Mouse (Mus musculus) embryonic facial prominence, embryonic 10.5 days (tissue): ENCODE measurements around the gene A930017K11Rik. TPM values are rescaled to one million over a fixed set of nuclear protein-coding genes. Genes with fewer than 3 reads are reported as not detected.

ENCODE experiments used
- DNase-seq: peaks from one replicate; pipeline ENCODE4 v3.0.0-alpha.2; 2017; ENCODE audit warnings: low spot score
- H3K27ac ChIP-seq: fragments of 300-500 bp; sonication (generic); replicated peaks from 2 replicates; pipeline ENCODE4 v1.5.1; 2016; ENCODE audit warnings: mild to moderate bottlenecking
- H3K27me3 ChIP-seq: fragments of 300-500 bp; sonication (generic); replicated peaks from 2 replicates; pipeline ENCODE4 v1.6.1; 2016; ENCODE audit warnings: low read depth, mild to moderate bottlenecking; ENCODE audit not compliant: poor library complexity, severe bottlenecking
- H3K36me3 ChIP-seq: fragments of 300-500 bp; sonication (generic); replicated peaks from 2 replicates; pipeline ENCODE4 v1.6.1; 2016; ENCODE audit warnings: mild to moderate bottlenecking, moderate library complexity
- H3K4me1 ChIP-seq: fragments of 300-500 bp; sonication (generic); 2 replicates; pipeline ENCODE4 v1.6.1; 2016
- H3K4me3 ChIP-seq: fragments of 300-500 bp; sonication (generic); 2 replicates; pipeline ENCODE4 v1.5.1; 2016; ENCODE audit warnings: mild to moderate bottlenecking, moderate library complexity
- H3K9me3 ChIP-seq: fragments of 300-500 bp; sonication (generic); 2 replicates; pipeline ENCODE4 v1.6.1; 2016; ENCODE audit warnings: mild to moderate bottlenecking
- WGBS: fragments of 180-500 bp; shearing (Covaris S2); methylation state at CpG from one replicate; pipeline ENCODE4 v1.1.7; 2016; 5-methylcytosine and 5-hydroxymethylcytosine counted together
- polyA plus RNA-seq: library from polyadenylated mRNA; unstranded; fragments of >200 nt; fragmentation: Nextera tagmentation; extraction: Ambion mirVana; gene quantifications from 2 replicates; pipeline ENCODE4 v1.2.1, GENCODE M21; 2016

Gene A930017K11Rik
- 0.35 and 0.36 TPM in 2 replicates for polyA plus RNA-seq

DNA sequence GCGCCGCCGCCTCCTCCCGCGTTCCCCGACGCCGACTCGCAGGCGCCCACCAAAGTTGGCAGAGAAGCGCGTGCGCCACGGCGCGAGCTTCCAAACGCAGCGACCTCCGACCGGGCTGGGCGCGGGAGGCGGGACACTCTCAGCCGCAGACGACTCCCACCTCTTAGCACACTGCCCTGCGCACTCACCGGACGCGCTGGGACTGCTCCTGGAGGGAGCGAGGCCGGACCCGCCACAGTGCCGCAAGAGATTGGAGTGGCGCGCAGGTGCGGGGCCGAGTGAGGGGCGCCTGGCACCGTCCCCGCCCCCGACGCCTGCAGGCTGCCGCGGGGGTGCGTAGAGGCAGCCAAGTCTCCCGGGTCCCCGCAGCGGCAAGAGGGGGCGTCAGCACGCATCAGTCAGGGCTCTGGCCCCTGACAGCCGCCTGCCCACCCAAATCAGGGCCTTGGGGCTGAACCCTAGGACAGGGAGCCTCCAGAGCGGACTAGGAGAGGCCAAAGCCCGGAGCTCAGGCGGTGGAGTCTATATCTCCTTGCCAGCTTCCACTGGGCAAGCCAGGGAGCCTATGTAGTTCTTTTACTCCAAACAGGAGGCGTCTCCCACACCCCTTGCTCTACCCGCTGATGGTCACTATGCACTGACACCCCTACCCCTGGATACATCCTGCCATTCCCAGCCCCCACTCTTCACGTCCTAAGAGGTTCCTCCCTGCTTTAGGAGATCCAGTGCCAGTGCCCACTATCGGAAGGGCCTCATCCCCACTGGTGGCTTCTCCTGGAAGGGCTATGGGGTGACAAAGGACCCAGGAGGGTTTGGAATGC is at the start of gene A930017K11Rik:
Gene A930017K11Rik, minus strand, starts transcription at position 763 of the 821 bp plus-strand sequence.
- H3K36me3 ChIP-seq = peaks cover 5% of the 10 kb centered on the region; the same call in 1 of the 2 replicates
- peaks cover 31% of the 10 kb centered on the region for H3K4me1 ChIP-seq
- peak; percentile 53 for DNase-seq
- H3K27me3 ChIP-seq = peaks cover 59% of the 10 kb centered on the region
- H3K27ac ChIP-seq = peak within 1 kb of the TSS; percentile 44; the same call in 1 of the 2 replicates
- 1% methylated on average over 58 of the region's 58 CpGs for WGBS
- peak within 1 kb of the TSS; percentile 60 for H3K4me3 ChIP-seq
- no peaks in the 10 kb centered on the region for H3K9me3 ChIP-seq

DNA sequence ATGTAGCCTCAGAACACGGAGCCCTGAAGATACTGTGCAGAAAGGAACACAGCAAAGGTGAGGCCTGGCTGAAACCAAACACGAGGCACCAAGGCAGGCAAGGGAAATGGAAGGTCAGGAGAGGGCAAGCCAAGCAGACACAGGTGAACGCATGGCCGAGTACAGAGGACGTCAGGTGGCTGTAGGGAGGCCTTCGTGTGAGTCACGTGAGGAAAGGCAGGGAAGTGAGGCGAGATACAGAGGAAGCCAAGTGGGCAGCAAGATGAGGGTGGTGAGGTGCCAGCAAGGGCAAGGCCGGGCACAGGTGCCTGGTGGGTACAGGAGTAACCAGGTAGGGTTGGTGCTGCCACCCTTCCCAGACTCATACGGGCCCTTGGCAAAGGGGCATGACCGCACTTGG is 46.1 kb upstream of the A930017K11Rik start:
- Histone ChIP-seq H3K36me3 (peaks cover 87% of the 10 kb centered on the region), H3K27me3 (no peaks in the 10 kb centered on the region)
- 90% methylated on average over 11 of the region's 11 CpGs for WGBS

GRCm38 (mm10) chr17:25993489-25993888 is 41.1 kb upstream of the A930017K11Rik start:
- no peak for DNase-seq
- H3K4me3 ChIP-seq = no peak overlapping the region
- 90% methylated on average over 3 of the region's 3 CpGs for WGBS

More for the DNA sequence above, 46.1 kb upstream of the A930017K11Rik start:
- H3K27ac ChIP-seq = no peak overlapping the region
- DNase-seq = no peak
- H3K4me3 ChIP-seq = no peak overlapping the region
- H3K9me3 ChIP-seq = no peaks in the 10 kb centered on the region
- H3K4me1 ChIP-seq = no peaks in the 10 kb centered on the region

DNA sequence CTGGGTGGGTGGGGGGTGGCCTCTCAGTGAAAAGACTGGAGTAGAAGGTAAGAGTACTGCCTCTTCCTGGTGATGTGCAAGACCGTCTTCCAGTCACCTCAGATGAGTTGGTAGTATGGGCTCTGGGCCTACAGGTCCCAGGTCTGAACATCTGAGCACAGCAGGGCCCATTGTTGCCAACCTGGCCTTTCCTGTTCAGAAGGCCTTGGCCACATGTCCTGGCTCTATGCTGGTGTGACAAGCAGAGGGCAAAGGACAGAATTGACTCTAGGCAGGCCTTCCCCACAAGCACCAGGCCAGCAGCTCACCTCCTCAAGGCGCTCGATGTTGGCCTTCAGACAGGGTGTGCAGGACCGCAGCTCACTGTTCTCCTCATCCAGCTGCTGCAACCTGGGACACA is 39.9 kb upstream of the A930017K11Rik start:
- Histone ChIP-seq H3K27me3 (no peaks in the 10 kb centered on the region), H3K4me1 (no peaks in the 10 kb centered on the region), H3K4me3 (no peak overlapping the region), H3K36me3 (peaks cover 88% of the 10 kb centered on the region), H3K9me3 (no peaks in the 10 kb centered on the region; the same call in 1 of the 2 replicates), H3K27ac (no peak overlapping the region)
- WGBS = 98% methylated on average over 4 of the region's 4 CpGs
- DNase-seq = no peak

More at GRCm38 (mm10) chr17:25993489-25993888, 41.1 kb upstream of the A930017K11Rik start:
- H3K27ac ChIP-seq = no peak overlapping the region
- H3K4me1 ChIP-seq = no peaks in the 10 kb centered on the region
- peaks cover 96% of the 10 kb centered on the region for H3K36me3 ChIP-seq
- H3K9me3 ChIP-seq = no peaks in the 10 kb centered on the region; the same call in 1 of the 2 replicates
- no peaks in the 10 kb centered on the region for H3K27me3 ChIP-seq

- Histone ChIP-seq H3K4me1 (0 out of 2 replicates have a peak, but pooled peaks cover 9% of the 10 kb centered on the region), H3K9me3 (no peaks in the 10 kb centered on the region; the same call in 1 of the 2 replicates), H3K27ac (no peak overlapping the region), H3K4me3 (no peak overlapping the region), H3K27me3 (no peaks in the 10 kb centered on the region), H3K36me3 (peaks cover 71% of the 10 kb centered on the region)
- DNase-seq = no peak
- 96% methylated on average over 5 of the region's 5 CpGs for WGBS
Measured at GRCm38 (mm10) chr17:25990331-25990730, 38.0 kb upstream of the A930017K11Rik start.

- Histone ChIP-seq H3K4me3 (peak within 1 kb of the TSS; percentile 92), H3K27me3 (no peaks in the 10 kb centered on the region), H3K36me3 (peaks cover 43% of the 10 kb centered on the region), H3K4me1 (peaks cover 39% of the 10 kb centered on the region), H3K9me3 (no peaks in the 10 kb centered on the region), H3K27ac (peak within 1 kb of the TSS; percentile 90)
- WGBS = under 1% methylated on average over 91 of the region's 91 CpGs
- peak; percentile 96 for DNase-seq
Measured at GRCm38 (mm10) chr17:25985306-25986294, 33.2 kb upstream of the A930017K11Rik start, which contains the start of gene Capn15. Capn15 (minus strand) TSS chr17:25985796.

GRCm38 (mm10) chr17:25984556-25985305 is 32.4 kb upstream of the A930017K11Rik start:
- no peak for DNase-seq
- Histone ChIP-seq H3K27me3 (no peaks in the 10 kb centered on the region), H3K9me3 (no peaks in the 10 kb centered on the region), H3K4me1 (peaks cover 48% of the 10 kb centered on the region), H3K36me3 (peaks cover 34% of the 10 kb centered on the region), H3K4me3 (peak overlapping the region; percentile 92), H3K27ac (peak overlapping the region; percentile 90)
- 14% methylated on average over 17 of the region's 17 CpGs for WGBS

- WGBS = 91% methylated on average over 1 of the region's 1 CpGs
- Histone ChIP-seq H3K27ac (no peak overlapping the region), H3K4me3 (peak overlapping the region; percentile 92), H3K27me3 (no peaks in the 10 kb centered on the region), H3K9me3 (no peaks in the 10 kb centered on the region), H3K4me1 (peaks cover 49% of the 10 kb centered on the region), H3K36me3 (peaks cover 31% of the 10 kb centered on the region)
- no peak for DNase-seq
Measured at GRCm38 (mm10) chr17:25984066-25984465, 31.7 kb upstream of the A930017K11Rik start.

- Histone ChIP-seq H3K27me3 (no peaks in the 10 kb centered on the region), H3K36me3 (peaks cover 35% of the 10 kb centered on the region), H3K4me3 (no peak overlapping the region), H3K9me3 (no peaks in the 10 kb centered on the region), H3K4me1 (peaks cover 49% of the 10 kb centered on the region), H3K27ac (no peak overlapping the region)
- no peak for DNase-seq
- WGBS = 91% methylated on average over 3 of the region's 3 CpGs
Measured at GRCm38 (mm10) chr17:25982913-25983312, 30.5 kb upstream of the A930017K11Rik start.

DNA sequence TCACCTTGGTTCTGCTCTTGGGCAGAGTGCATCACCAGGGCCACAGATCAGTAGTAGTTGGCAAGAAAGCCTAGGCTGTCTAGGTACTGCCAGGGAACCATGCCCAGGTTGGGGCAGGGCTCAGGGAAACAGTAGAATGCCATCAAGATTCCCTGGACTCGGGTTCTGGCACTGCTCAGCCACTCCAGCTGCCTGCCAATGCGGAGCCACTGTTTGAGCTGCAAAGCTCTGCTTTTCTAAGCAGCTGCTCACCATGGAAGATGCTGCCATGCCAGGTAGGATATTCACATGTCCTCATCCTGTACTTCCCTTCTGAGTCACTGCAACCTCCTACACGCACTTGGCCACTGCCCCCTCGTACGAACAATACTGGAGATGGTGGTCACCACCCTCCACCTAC is 28.5 kb upstream of the A930017K11Rik start:
- Histone ChIP-seq H3K4me3 (no peak overlapping the region), H3K27me3 (no peaks in the 10 kb centered on the region), H3K4me1 (peaks cover 41% of the 10 kb centered on the region), H3K27ac (no peak overlapping the region), H3K9me3 (no peaks in the 10 kb centered on the region), H3K36me3 (peaks cover 41% of the 10 kb centered on the region)
- no peak for DNase-seq
- 90% methylated on average over 5 of the region's 5 CpGs for WGBS

DNA sequence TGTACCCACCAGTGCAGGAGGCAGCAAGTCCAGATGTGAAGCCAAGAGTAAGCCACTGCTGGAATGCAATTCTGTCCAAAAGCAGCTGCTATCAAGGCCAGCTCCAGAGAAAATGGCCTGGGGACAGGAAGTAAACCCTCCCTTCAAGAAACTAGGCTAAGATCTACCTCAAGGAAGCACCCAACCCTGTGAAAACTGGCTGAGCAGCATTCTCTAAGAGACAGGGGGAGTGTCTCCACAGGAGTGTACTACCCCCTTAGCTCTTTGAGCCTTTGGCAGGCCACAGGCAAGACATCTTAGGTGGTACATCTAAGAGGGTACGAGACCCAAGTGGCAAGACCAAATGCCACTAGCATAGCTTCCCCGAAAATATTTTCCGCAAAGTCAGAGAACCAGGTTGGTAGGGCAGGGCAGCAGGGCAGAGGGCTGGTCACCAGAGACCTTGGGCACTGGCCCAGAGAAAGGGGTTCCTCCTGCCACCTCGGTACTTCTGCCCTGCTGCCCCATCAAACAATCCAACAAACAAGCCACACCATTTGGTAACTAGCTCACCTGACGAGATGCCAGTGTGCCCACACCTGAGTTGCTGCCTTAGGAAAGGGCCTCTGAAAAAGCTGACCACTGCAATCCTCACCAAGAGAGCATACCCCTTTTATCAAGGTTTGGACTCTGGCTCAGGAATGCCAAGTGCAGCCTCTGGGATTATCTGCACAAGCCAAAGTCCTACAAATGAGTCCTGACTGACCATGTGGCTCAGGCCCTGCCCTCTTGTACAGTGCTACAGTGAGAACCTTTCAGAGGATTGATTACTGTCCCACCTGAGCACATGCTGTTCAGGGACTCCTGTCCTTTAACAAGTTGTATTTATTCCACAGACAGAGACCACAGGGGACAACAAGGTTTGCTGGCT is 27.7 kb upstream of the A930017K11Rik start:
- WGBS = 89% methylated on average over 5 of the region's 5 CpGs
- no peak overlapping the region for H3K27ac ChIP-seq
- H3K4me3 ChIP-seq = no peak overlapping the region
- DNase-seq = no peak
- peaks cover 44% of the 10 kb centered on the region for H3K36me3 ChIP-seq
- no peaks in the 10 kb centered on the region for H3K27me3 ChIP-seq
- no peaks in the 10 kb centered on the region for H3K9me3 ChIP-seq
- H3K4me1 ChIP-seq = peaks cover 39% of the 10 kb centered on the region
